Mouse (Mus musculus) MEL (cell line): ENCODE data around the gene Trpm1. TPM values are rescaled to one million over a fixed set of nuclear protein-coding genes. Genes with fewer than 3 reads are reported as not detected.

Experiments used
- DNase-seq: peaks from one replicate; pipeline ENCODE4 v3.0.0; 2011; ENCODE audit warnings: low read depth, low spot score
- H3K27ac ChIP-seq: 2 replicates; pipeline ENCODE4 v1.5.1; 2012; ENCODE audit warnings: low read depth, mild to moderate bottlenecking, control low read depth, low read length, moderate library complexity; ENCODE audit not compliant: control insufficient read depth
- H3K27me3 ChIP-seq, 2 experiments: fragments of 150-350 bp in 1 of 2; sonication (generic) in 1 of 2; 2 replicates each; pipeline ENCODE4 v1.6.1; 2012; ENCODE audit warnings: low read length in 2 of 2, mild to moderate bottlenecking in 2 of 2, improper control_type of control experiment in 1 of 2, moderate library complexity in 1 of 2; ENCODE audit not compliant: insufficient read depth in 2 of 2, control insufficient read depth in 1 of 2
- H3K36me3 ChIP-seq, 2 experiments: 2 replicates each; pipeline ENCODE4 v1.6.1; 2012 to 2014; ENCODE audit warnings: low read length in 2 of 2, improper control_type of control experiment in 1 of 2, inconsistent platforms in 1 of 2, mild to moderate bottlenecking in 1 of 2; ENCODE audit not compliant: insufficient read depth in 2 of 2, control insufficient read depth in 1 of 2
- H3K4me1 ChIP-seq, 2 experiments: fragments of 150-350 bp in 1 of 2; sonication (generic) in 1 of 2; 2 replicates each; pipeline ENCODE4 v1.6.1; 2012; ENCODE audit warnings: low read length in 2 of 2, improper control_type of control experiment in 1 of 2, mild to moderate bottlenecking in 1 of 2; ENCODE audit not compliant: insufficient read depth in 2 of 2, control insufficient read depth in 1 of 2
- H3K4me3 ChIP-seq, 2 experiments: fragments of 150-350 bp in 1 of 2; sonication (generic) in 1 of 2; 2 replicates each; pipeline ENCODE4 v1.5.1; 2012; ENCODE audit warnings: low read depth in 2 of 2, low read length in 2 of 2, mild to moderate bottlenecking in 2 of 2, moderate library complexity in 2 of 2, control low read depth in 1 of 2, improper control_type of control experiment in 1 of 2; ENCODE audit not compliant: control insufficient read depth in 1 of 2, insufficient read depth in 1 of 2
- H3K79me2 ChIP-seq: 2 replicates; pipeline ENCODE4 v1.6.1; 2012; ENCODE audit warnings: mild to moderate bottlenecking, low read length, moderate library complexity; ENCODE audit not compliant: control insufficient read depth, poor library complexity, insufficient read depth
- H3K9ac ChIP-seq: 2 replicates; pipeline ENCODE4 v1.6.1; 2012; ENCODE audit warnings: low read depth, mild to moderate bottlenecking, control low read depth, low read length, moderate library complexity; ENCODE audit not compliant: control insufficient read depth, poor library complexity, severe bottlenecking
- H3K9me3 ChIP-seq: fragments of 150-350 bp; sonication (generic); replicated peaks from 2 replicates; pipeline ENCODE4 v1.6.1; 2012; ENCODE audit warnings: mild to moderate bottlenecking, low read length, improper control_type of control experiment, moderate library complexity; ENCODE audit not compliant: insufficient read depth
- CHD1 ChIP-seq: IDR thresholded peaks from 2 replicates; pipeline ENCODE4 v1.6.1; 2012; ENCODE audit warnings: low read depth, mild to moderate bottlenecking, inconsistent platforms, low read length, improper control_type of control experiment
- JUND ChIP-seq: IDR thresholded peaks from 2 replicates; pipeline ENCODE4 v1.6.1; 2011; ENCODE audit warnings: low read depth, mild to moderate bottlenecking, improper control_type of control experiment, low read length
- KAT2A ChIP-seq: conservative IDR thresholded peaks from 2 replicates; pipeline ENCODE4 v1.6.1; 2012; ENCODE audit warnings: low read depth, low read length, improper control_type of control experiment, inconsistent platforms
- MAX ChIP-seq: IDR thresholded peaks from 2 replicates; pipeline ENCODE4 v1.6.1; 2011; ENCODE audit warnings: low read length, improper control_type of control experiment
- MAZ ChIP-seq: IDR thresholded peaks from 2 replicates; pipeline ENCODE4 v1.6.1; 2012; ENCODE audit warnings: low read depth, mild to moderate bottlenecking, inconsistent platforms, low read length, improper control_type of control experiment
- MYB ChIP-seq: IDR thresholded peaks from 2 replicates; pipeline ENCODE4 v1.6.1; 2011; ENCODE audit warnings: mild to moderate bottlenecking, low read depth, low read length, improper control_type of control experiment
- MYC ChIP-seq: IDR thresholded peaks from 2 replicates; pipeline ENCODE4 v1.6.1; 2011; ENCODE audit warnings: low read depth, mild to moderate bottlenecking, low read length, improper control_type of control experiment, moderate library complexity
- NELFE ChIP-seq: IDR thresholded peaks from 2 replicates; pipeline ENCODE4 v1.6.1; 2011; ENCODE audit warnings: low read depth, low read length, improper control_type of control experiment
- NRF1 ChIP-seq: IDR thresholded peaks from 2 replicates; pipeline ENCODE4 v1.6.1; 2014; ENCODE audit warnings: low read depth, mild to moderate bottlenecking, inconsistent platforms, low read length, improper control_type of control experiment, moderate library complexity; ENCODE audit not compliant: poor library complexity, insufficient read depth, severe bottlenecking
- POLR2AphosphoS2 ChIP-seq: IDR thresholded peaks from 2 replicates; pipeline ENCODE4 v1.6.1; 2011; ENCODE audit warnings: low read length, improper control_type of control experiment
- RCOR1 ChIP-seq: IDR thresholded peaks from 2 replicates; pipeline ENCODE4 v1.6.1; 2012; ENCODE audit warnings: low read depth, mild to moderate bottlenecking, inconsistent platforms, low read length, improper control_type of control experiment
- SMC3 ChIP-seq: IDR thresholded peaks from 2 replicates; pipeline ENCODE4 v1.6.1; 2011; ENCODE audit warnings: low read depth, low read length, improper control_type of control experiment
- TAL1 ChIP-seq: IDR thresholded peaks from 2 replicates; pipeline ENCODE4 v1.6.1; 2012; ENCODE audit warnings: mild to moderate bottlenecking, inconsistent platforms, low read length, moderate library complexity, mixed read lengths
- TBP ChIP-seq: IDR thresholded peaks from 2 replicates; pipeline ENCODE4 v1.8.0; 2011; ENCODE audit warnings: low read depth, low read length, improper control_type of control experiment
- TCF12 ChIP-seq: IDR thresholded peaks from 2 replicates; pipeline ENCODE4 v1.6.1; 2014; ENCODE audit warnings: low read depth, mild to moderate bottlenecking, inconsistent platforms, low read length, improper control_type of control experiment, moderate library complexity
- USF1 ChIP-seq: IDR thresholded peaks from 2 replicates; pipeline ENCODE4 v1.6.1; 2014; ENCODE audit warnings: low read depth, mild to moderate bottlenecking, inconsistent platforms, low read length, improper control_type of control experiment, moderate library complexity
- USF2 ChIP-seq, 2 experiments: IDR thresholded peaks; 2 replicates each; pipeline ENCODE4 v1.6.1; 2011 to 2012; ENCODE audit warnings: improper control_type of control experiment in 2 of 2, low read length in 2 of 2, borderline replicate concordance in 1 of 2, inconsistent platforms in 1 of 2, low read depth in 1 of 2, mild to moderate bottlenecking in 1 of 2; ENCODE audit not compliant: insufficient read depth in 1 of 2
- ZC3H11A ChIP-seq: IDR thresholded peaks from 2 replicates; pipeline ENCODE4 v1.6.1; 2012; ENCODE audit warnings: low read depth, mild to moderate bottlenecking, inconsistent platforms, low read length, improper control_type of control experiment
- ZNF384 ChIP-seq: IDR thresholded peaks from 2 replicates; pipeline ENCODE4 v1.6.1; 2012; ENCODE audit warnings: low read depth, mild to moderate bottlenecking, inconsistent platforms, low read length, improper control_type of control experiment
- polyA plus RNA-seq, 2 experiments: library from polyadenylated mRNA; stranded (reverse) in 1 of 2; unstranded in 1 of 2; fragments of >175 nt in 1 of 2; fragments of >200 nt in 1 of 2; gene quantifications; 2 replicates each; pipeline versions ENCODE4 v1.2.1 to v1.2.4; 2012; ENCODE audit warnings: low replicate concordance in 2 of 2, low read depth in 1 of 2; ENCODE audit not compliant: insufficient read length in 2 of 2, insufficient read depth in 1 of 2, missing spikeins in 1 of 2
- total RNA-seq: library from RNA; depleted of rRNA; stranded (reverse); fragments of 300-350 nt; gene quantifications from 2 replicates; pipeline ENCODE4 v1.2.3, GENCODE M21; 2012

Gene Trpm1
- total and polyA plus RNA-seq, 3 experiments, result not detected

DNA sequence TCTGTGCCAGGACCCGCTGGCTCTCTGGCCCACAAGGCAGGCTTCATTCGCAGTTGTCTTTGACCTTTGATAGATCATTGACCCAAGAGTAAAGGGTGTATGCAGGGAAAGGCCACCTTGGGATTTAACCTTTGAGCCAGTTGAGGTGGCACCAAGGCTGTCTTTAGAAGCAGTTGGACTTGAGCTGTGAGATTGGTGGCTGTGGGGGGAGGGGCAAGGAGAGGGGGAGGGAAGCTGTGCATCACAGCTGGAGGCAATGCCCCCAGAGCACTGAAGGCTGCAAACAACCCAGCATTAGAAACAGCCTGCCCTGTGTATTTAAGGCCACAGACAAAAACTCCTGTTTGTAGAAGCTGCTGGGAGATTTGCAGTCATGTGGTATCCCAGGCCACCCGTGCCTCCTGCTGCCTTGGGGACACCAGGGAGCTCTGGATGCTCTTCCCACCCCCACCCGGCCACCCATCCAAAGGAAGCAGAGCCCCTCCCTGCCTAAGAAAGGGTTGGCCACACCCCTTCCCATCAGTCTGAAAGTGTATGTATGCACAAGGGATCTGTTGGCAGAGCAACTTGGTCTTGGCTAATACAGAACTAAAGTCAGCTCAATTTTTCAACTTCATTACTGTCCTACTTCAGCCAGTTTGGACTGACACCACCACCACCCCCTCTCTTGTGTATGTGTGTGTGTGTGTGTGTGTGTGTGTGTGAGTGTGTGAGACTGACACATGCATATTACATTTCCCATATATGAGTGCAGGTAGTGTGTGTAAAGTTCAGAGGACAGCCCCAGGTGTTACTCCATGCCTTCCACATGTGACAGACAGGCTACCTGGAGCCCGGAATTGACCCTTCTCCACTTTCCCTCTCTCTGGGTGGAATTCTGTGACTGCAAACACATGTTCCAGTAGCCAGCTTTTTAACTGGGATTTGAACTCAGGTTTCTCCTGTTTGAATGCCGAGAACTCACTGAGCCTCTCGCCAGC is 6.3 kb downstream of the Trpm1 start:
- Histone ChIP-seq H3K9ac (no peak overlapping the region), H3K36me3 (no peaks in the 10 kb centered on the region), H3K27ac (no peak overlapping the region), H3K79me2 (no peaks in the 10 kb centered on the region), H3K4me3 (no peak overlapping the region), H3K4me1 (no peaks in the 10 kb centered on the region), H3K27me3 (peaks cover 0 to 2% of the 10 kb centered on the region in 2 experiments; a peak in 2 of 4 replicates), H3K9me3 (no peaks in the 10 kb centered on the region)
- TF ChIP-seq TBP (no peak), MYC (no peak), ZNF384 (no peak), TCF12 (no peak), SMC3 (no peak), CHD1 (no peak), TAL1 (no peak), ZC3H11A (no peak), KAT2A (no peak), USF1 (no peak)
- no peak for DNase-seq

DNA sequence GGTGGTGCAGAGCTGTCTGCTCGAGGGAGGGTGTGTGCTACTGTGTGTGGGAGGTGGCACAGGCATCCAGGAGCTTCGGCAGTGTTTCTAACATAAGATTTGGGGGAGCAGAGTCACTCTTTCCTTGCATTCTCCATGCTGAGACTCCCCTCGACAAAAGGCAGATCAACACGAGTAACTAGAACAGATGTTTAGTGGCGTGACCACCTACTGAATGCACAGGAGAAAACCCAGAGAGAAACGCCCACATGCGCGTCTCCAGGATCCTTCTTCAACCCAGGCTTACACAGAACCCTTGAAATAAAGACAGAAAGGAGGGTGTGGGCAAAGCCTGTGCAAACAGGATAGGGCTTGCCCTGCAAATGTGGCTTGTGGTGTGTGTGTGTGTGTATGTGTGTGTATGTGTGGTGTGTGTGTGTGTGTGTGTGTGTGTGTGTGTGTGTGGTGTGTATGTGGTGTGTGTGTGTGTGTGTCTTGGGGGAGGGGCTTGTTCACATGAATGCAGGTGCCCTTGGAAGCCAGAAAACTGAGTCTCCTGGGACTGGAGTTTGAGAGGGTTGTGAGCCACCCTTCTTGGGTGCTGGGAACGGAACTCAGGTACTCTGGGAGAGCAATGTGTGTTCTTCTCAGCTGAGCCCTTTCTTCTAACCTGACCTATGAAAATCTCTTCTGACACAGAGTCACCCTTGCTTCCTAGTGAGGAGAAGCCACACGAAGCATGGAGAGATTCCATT is 7.3 kb downstream of the Trpm1 start:
- Histone ChIP-seq H3K27me3 (no peaks in the 10 kb centered on the region; a peak in 1 of 4 replicates), H3K27ac (no peak overlapping the region), H3K9ac (no peak overlapping the region), H3K4me1 (no peaks in the 10 kb centered on the region), H3K79me2 (no peaks in the 10 kb centered on the region), H3K36me3 (no peaks in the 10 kb centered on the region), H3K9me3 (no peaks in the 10 kb centered on the region), H3K4me3 (no peak overlapping the region)
- TF ChIP-seq MYB (no peak), NRF1 (no peak), ZNF384 (no peak), JUND (no peak), CHD1 (no peak), USF2 (IDR thresholded peaks at IDR 0.05; ENCODE audit: borderline replicate concordance in 1 of 2, insufficient read depth in 1 of 2, low read depth in 1 of 2, low read length in 2 of 2) (no peak), TBP (no peak), RCOR1 (no peak), MYC (no peak), TAL1 (no peak), MAZ (no peak), NELFE (no peak), POLR2AphosphoS2 (no peak), MAX (no peak)
- no peak for DNase-seq
